Mouse (Mus musculus): ENCODE measurements around the gene Ctsg. TPM values are rescaled to one million over a fixed set of nuclear protein-coding genes. Genes with fewer than 3 reads are reported as not detected.

The Ctsg gene
- not detected for polyA plus RNA-seq (2014; fragmentation: Illumina TruSeq; extraction: RNeasy Lipid Tissue Mini Kit (QIAGEN cat#74804); ENCODE audit: low replicate concordance)

GRCm38 (mm10) chr14:56102386-56102785 lies at the start of gene Ctsg:
TSS of gene Ctsg (minus strand) at chr14:56102574.

GRCm38 (mm10) chr14:56132508-56132907 lies 30.1 kb upstream of the Ctsg start, which contains the start of gene Gzmd:
TSS of gene Gzmd (minus strand) at chr14:56132608.

GRCm38 (mm10) chr14:56120525-56120924 lies 18.2 kb upstream of the Ctsg start, which contains the start of gene Gzme:
TSS of gene Gzme (minus strand) at chr14:56120625.

GRCm38 (mm10) chr14:56085167-56085566 lies 17.2 kb downstream of the Ctsg start, which contains the start of gene Mcpt8:
TSS of gene Mcpt8 (minus strand) at chr14:56085273.

GRCm38 (mm10) chr14:56062213-56062612 lies 40.2 kb downstream of the Ctsg start, which contains the start of gene Mcpt4:
TSS of gene Mcpt4 (minus strand) at chr14:56062313.

Other genes starting within 250 kb of the Ctsg start
- 0.15 TPM for gene Nynrin, start 248.6 kb downstream of the Ctsg start, polyA plus RNA-seq (2014; fragmentation: Illumina TruSeq; extraction: RNeasy Lipid Tissue Mini Kit (QIAGEN cat#74804); ENCODE audit: low replicate concordance)
- gene Cbln3, start 218.2 kb downstream of the Ctsg start, polyA plus RNA-seq (2014; fragmentation: Illumina TruSeq; extraction: RNeasy Lipid Tissue Mini Kit (QIAGEN cat#74804); ENCODE audit: low replicate concordance): 0.15 TPM
- gene Khnyn, start 217.6 kb downstream of the Ctsg start, polyA plus RNA-seq (2014; fragmentation: Illumina TruSeq; extraction: RNeasy Lipid Tissue Mini Kit (QIAGEN cat#74804); ENCODE audit: low replicate concordance): 37.8 TPM
- 7.4 TPM for gene Sdr39u1, start 202.3 kb downstream of the Ctsg start, polyA plus RNA-seq (2014; fragmentation: Illumina TruSeq; extraction: RNeasy Lipid Tissue Mini Kit (QIAGEN cat#74804); ENCODE audit: low replicate concordance)
- gene Cma1, start 157.9 kb downstream of the Ctsg start, polyA plus RNA-seq (2014; fragmentation: Illumina TruSeq; extraction: RNeasy Lipid Tissue Mini Kit (QIAGEN cat#74804); ENCODE audit: low replicate concordance): not detected
- not detected for gene Cma2, start 151.6 kb downstream of the Ctsg start, polyA plus RNA-seq (2014; fragmentation: Illumina TruSeq; extraction: RNeasy Lipid Tissue Mini Kit (QIAGEN cat#74804); ENCODE audit: low replicate concordance)
- 4.8 TPM for gene Mcpt1, start 84.6 kb downstream of the Ctsg start, polyA plus RNA-seq (2014; fragmentation: Illumina TruSeq; extraction: RNeasy Lipid Tissue Mini Kit (QIAGEN cat#74804); ENCODE audit: low replicate concordance)
- gene Mcpt9, start 72.1 kb downstream of the Ctsg start, polyA plus RNA-seq (2014; fragmentation: Illumina TruSeq; extraction: RNeasy Lipid Tissue Mini Kit (QIAGEN cat#74804); ENCODE audit: low replicate concordance): not detected
- 2.0 TPM for gene Mcpt2, start 60.5 kb downstream of the Ctsg start, polyA plus RNA-seq (2014; fragmentation: Illumina TruSeq; extraction: RNeasy Lipid Tissue Mini Kit (QIAGEN cat#74804); ENCODE audit: low replicate concordance)
- gene Mcpt4, start 40.3 kb downstream of the Ctsg start, polyA plus RNA-seq (2014; fragmentation: Illumina TruSeq; extraction: RNeasy Lipid Tissue Mini Kit (QIAGEN cat#74804); ENCODE audit: low replicate concordance): 0.41 TPM
- not detected for gene Mcpt8, start 17.3 kb downstream of the Ctsg start, polyA plus RNA-seq (2014; fragmentation: Illumina TruSeq; extraction: RNeasy Lipid Tissue Mini Kit (QIAGEN cat#74804); ENCODE audit: low replicate concordance)
- gene Gzme, start 18.1 kb upstream of the Ctsg start, polyA plus RNA-seq (2014; fragmentation: Illumina TruSeq; extraction: RNeasy Lipid Tissue Mini Kit (QIAGEN cat#74804); ENCODE audit: low replicate concordance): not detected
- not detected for gene Gzmd, start 30.0 kb upstream of the Ctsg start, polyA plus RNA-seq (2014; fragmentation: Illumina TruSeq; extraction: RNeasy Lipid Tissue Mini Kit (QIAGEN cat#74804); ENCODE audit: low replicate concordance)
- gene Gzmg, start 57.0 kb upstream of the Ctsg start, polyA plus RNA-seq (2014; fragmentation: Illumina TruSeq; extraction: RNeasy Lipid Tissue Mini Kit (QIAGEN cat#74804); ENCODE audit: low replicate concordance): not detected
- not detected for gene Gzmn, start 72.0 kb upstream of the Ctsg start, polyA plus RNA-seq (2014; fragmentation: Illumina TruSeq; extraction: RNeasy Lipid Tissue Mini Kit (QIAGEN cat#74804); ENCODE audit: low replicate concordance)
- gene Gzmf, start 108.8 kb upstream of the Ctsg start, polyA plus RNA-seq (2014; fragmentation: Illumina TruSeq; extraction: RNeasy Lipid Tissue Mini Kit (QIAGEN cat#74804); ENCODE audit: low replicate concordance): not detected
- gene Gzmc, start 132.1 kb upstream of the Ctsg start, polyA plus RNA-seq (2014; fragmentation: Illumina TruSeq; extraction: RNeasy Lipid Tissue Mini Kit (QIAGEN cat#74804); ENCODE audit: low replicate concordance): not detected
- 70.7 TPM for gene Gzmb, start 159.7 kb upstream of the Ctsg start, polyA plus RNA-seq (2014; fragmentation: Illumina TruSeq; extraction: RNeasy Lipid Tissue Mini Kit (QIAGEN cat#74804); ENCODE audit: low replicate concordance)